Mouse (Mus musculus) ovary, postnatal 36 days (tissue): ENCODE measurements at regions not wholly inside any gene's neighbourhood (a gene's known extent, or its start where the extent isn't known, plus 50 kb on each side); places are given as distances from the start of the nearest gene placed in this dataset.
"Not testable (repeated sequence)": the region's sequence is repeated elsewhere in the genome, so short reads cannot be mapped to it uniquely, and the experiment has no call there.

Experiments used
- DNase-seq: peaks from one replicate; pipeline ENCODE4 v3.0.0; 2022; ENCODE audit warnings: low spot score, mixed read lengths

- DNase-seq, result no peak
Measured at GRCm38 (mm10) chr14:54148626-54149025, 105.3 kb downstream of the Dad1 start.

GRCm38 (mm10) chr14:54148121-54148520, 105.8 kb downstream of the Dad1 start:
- no peak for DNase-seq

- no peak for DNase-seq
Measured at GRCm38 (mm10) chr14:54147546-54147945, 106.4 kb downstream of the Dad1 start.

GRCm38 (mm10) chr14:54145743-54146741, 107.9 kb downstream of the Dad1 start:
- no peak for DNase-seq

GRCm38 (mm10) chr14:54143828-54144227, 110.1 kb downstream of the Dad1 start:
- no peak for DNase-seq

GRCm38 (mm10) chr14:54138288-54138687, 115.6 kb downstream of the Dad1 start:
- DNase-seq, result no peak

- DNase-seq, result no peak
Measured at GRCm38 (mm10) chr14:54136538-54136937, 117.4 kb downstream of the Dad1 start.

- no peak for DNase-seq
Measured at GRCm38 (mm10) chr14:54128334-54128733, 125.6 kb downstream of the Dad1 start.

- no peak for DNase-seq
Measured at GRCm38 (mm10) chr14:54125510-54125909, 128.4 kb downstream of the Dad1 start.

- DNase-seq, result no peak
Measured at GRCm38 (mm10) chr14:54121973-54122372, 131.9 kb downstream of the Dad1 start.

- DNase-seq, result no peak
Measured at GRCm38 (mm10) chr14:54121340-54121739, 132.6 kb downstream of the Dad1 start.

- no peak for DNase-seq
Measured at GRCm38 (mm10) chr14:54120194-54120593, 133.7 kb downstream of the Dad1 start.

GRCm38 (mm10) chr14:54117607-54118006, 136.3 kb downstream of the Dad1 start:
- DNase-seq, result not testable (repeated sequence)

- DNase-seq, result no peak
Measured at GRCm38 (mm10) chr14:54113216-54113615, 140.7 kb downstream of the Dad1 start.

- DNase-seq, result no peak
Measured at GRCm38 (mm10) chr14:54110971-54111370, 142.9 kb downstream of the Dad1 start.

GRCm38 (mm10) chr14:54109129-54109528, 144.8 kb downstream of the Dad1 start:
- DNase-seq, result no peak

GRCm38 (mm10) chr14:54108311-54109074, 145.4 kb downstream of the Dad1 start:
- DNase-seq, result peak; percentile 58

- no peak for DNase-seq
Measured at GRCm38 (mm10) chr14:54107204-54107796, 146.6 kb downstream of the Dad1 start.

GRCm38 (mm10) chr14:54104243-54104642, 149.7 kb downstream of the Dad1 start:
- DNase-seq, result peak; percentile 66

- no peak for DNase-seq
Measured at GRCm38 (mm10) chr14:54103541-54103940, 150.4 kb downstream of the Dad1 start.

- no peak for DNase-seq
Measured at GRCm38 (mm10) chr14:54103115-54103514, 150.8 kb downstream of the Dad1 start.

- DNase-seq, result no peak
Measured at GRCm38 (mm10) chr14:54101775-54102174, 152.1 kb downstream of the Dad1 start.
